Mouse (Mus musculus) induced T-regulatory cell, adult 2 months (primary cell): Measurements from ENCODE around the gene Mast1.
A peak's percentile ranks its signal among the peaks of the same experiment; 100 is the strongest.

Source experiments
- DNase-seq: peaks from one replicate; pipeline ENCODE4 v3.0.0-alpha.2; 2012; ENCODE audit warnings: low read depth

Mast1 gene

DNA sequence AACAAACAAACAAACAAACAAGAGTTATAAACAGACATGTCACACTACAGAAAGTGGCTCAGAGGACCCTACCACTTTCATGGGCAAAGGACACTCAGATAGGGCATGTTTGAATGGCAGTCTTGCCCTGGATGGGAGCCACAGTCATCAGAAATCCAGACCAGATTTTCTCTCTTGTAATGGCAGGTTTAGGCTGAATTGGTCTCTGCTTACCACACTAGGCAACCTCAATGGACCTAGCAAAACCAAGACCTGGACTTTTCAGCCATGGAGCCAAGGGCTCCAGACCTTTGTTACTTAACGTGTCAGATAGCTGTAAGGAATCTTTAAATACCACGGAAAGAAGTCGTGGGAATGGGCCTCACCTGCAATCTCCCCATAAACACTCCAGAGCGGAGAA lies 6.5 kb upstream of the Mast1 start:
- no peak for DNase-seq

DNA sequence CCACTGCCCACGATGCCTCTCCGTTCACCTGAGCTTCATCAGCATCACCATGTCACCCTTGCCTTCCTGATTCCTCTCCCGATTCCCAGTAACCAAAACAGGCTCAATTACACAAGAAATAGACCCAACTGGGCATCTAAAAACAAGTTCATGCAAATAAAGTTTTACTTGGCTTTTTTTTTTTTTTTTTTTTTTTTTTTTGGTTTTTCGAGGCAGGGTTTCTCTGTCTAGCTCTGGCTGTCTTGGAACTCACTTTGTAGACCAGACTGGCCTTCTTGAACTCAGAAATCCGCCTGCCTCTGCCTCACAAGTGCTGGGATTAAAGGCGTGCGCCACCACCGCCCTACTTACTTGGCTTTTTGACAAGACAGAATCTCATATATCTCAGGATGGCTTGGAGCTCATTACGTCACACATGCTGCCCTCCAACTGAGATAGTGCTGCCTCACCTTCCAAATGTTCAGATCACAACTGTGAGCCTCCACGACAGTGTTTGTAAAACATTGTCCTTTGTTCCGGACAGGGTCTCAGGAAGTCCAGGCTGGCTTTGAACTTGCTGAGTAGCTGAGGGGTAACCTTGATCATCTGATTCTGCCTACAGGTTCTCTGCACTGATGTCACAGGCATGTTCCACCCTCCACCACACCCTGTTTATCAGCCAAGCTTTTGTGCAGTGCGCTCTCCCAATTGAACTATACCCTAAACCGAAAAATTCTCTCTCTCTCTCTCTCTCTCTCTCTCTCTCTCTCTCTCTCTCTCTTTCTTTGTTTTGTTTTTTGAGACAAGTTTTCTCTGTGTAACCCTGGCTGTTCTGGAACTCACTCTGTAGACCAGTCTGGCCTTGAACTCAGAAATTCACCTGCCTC lies 694 bp upstream of the Mast1 start:
- DNase-seq, result no peak

DNA sequence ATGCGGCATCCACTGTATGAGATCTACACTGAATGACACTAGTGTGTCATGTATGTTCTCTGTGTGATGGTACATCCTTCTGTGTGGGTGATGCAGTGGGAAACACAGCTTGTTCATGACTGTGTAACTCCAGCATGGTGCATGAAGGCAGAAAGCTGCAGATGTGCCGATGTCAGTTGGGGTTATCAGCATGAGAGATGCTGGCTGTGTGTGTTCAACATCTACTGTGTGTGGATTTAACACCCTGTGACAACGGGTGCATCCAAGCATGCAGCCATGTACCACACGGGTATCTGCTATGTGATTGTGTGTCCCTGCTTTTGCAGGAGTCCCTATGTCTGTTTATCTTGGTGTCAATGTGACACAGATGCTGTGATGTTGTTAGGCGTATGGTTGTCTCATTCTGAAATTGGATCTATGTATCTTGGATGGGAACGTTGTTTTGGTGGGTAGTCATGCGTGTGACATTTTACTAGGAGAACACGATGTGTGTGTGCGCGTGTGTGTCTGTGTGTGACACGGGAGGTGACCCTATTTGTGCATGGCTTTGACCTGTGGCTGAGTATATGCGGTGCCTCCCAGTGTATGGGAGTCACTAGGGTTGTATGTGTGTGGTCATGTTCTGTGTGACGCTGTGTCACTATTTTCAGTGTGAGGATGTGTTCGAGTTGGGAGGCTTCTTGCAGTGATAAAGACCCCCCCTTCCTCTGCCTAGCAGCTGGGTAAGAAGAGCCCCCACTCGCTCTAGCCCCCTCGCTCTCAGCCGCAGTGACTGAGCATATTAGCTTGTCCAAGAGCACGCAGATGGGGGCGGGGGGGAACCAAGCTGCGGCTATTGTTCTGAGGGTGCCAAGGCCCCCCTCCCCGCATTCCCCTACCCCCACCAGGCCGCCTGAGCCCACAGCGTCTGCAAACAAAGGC lies 858 bp downstream of the Mast1 start:
- DNase-seq, result no peak

DNA sequence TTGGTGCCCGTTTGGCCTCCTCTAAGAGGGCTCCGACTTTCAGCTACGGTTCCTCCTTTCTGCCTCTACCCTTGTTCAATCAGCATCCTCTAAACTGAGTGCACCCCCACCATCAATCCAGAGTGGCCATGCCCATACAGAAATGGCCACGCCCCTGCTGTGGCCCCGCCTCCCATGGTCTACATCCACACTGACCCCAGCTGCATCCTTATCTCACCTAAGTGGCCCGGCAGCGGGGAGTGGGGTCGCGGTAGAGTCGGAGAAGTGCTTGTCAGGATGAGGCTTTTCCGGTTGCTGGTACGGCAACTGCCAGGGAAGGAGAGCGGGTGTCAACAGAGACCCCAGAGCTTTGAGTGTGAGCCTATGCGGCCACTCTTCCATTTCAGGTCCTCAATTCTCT lies 1.7 kb downstream of the Mast1 start:
- DNase-seq, result no peak

DNA sequence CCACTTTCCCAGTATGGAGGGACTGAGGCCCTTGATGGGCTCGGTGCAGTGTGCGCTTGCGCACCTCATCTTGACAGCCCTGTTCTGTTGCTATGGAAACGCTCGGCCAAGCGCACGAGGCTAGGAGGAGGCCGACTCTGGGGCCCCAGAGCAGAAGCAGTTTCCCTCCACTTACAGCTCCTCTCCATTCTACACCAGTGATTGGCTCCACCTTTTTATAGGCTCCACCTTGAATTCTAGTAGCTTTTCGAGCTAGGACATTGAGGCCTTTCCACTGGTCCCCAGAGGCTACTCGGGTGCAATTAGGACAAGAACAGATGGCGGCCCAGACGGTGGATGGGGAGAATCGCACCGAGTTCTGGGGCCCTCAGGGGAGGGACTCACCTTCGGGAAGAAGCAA lies 2.3 kb downstream of the Mast1 start:
- DNase-seq, result peak; percentile 48

DNA sequence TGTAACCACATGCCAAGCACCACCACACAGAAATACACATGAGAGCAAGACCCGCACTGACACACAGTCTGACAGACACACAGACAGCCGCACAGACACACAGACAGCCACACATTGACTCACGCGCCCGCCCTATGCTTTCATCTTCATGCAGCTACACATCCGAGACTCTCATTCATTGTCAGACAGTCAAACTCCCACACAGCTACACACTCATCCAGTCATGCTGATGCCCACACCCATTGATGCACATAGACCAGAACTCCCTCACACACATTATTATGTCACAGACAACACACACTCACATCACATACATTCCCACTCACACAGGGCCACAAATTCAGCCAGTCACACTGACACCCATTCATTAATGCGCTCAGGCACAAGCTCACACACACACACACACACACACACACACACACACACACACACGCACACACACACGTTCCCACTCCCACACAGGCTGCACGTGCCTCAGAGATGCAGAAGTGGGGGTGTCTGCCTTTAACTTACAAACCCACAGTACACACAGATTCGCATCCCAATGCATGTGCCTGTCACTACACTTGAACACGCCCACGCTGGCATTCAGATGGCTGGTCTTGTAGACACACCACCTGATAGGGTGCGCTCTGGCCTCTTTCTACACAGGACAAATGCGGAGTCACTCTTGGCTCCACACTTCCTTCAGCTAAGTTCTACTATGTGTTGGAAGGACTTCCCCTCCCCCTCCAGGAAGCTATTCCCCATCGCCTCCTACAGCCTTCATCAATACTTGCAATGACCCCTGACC lies 3.2 kb downstream of the Mast1 start:
- peak; percentile 10 for DNase-seq

DNA sequence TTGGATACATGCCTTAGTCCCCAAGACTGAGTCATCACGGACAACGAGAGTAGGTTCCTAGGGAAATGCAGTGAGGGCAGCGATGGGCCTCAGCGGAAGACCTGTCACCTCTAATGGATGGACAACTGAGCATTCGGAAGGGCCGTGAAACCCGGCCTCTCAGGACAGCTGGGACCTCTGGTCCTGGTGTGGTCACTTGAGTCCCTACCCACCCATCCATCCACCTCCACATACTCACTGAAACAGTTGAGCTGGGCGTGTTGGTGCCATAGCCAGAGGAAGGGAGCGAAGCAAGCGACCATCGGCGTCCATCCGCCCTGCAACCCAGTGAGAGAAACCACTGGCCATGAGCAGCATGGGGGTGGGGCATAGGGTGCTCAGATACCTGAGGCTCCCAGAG lies 6.6 kb downstream of the Mast1 start:
- no peak for DNase-seq

DNA sequence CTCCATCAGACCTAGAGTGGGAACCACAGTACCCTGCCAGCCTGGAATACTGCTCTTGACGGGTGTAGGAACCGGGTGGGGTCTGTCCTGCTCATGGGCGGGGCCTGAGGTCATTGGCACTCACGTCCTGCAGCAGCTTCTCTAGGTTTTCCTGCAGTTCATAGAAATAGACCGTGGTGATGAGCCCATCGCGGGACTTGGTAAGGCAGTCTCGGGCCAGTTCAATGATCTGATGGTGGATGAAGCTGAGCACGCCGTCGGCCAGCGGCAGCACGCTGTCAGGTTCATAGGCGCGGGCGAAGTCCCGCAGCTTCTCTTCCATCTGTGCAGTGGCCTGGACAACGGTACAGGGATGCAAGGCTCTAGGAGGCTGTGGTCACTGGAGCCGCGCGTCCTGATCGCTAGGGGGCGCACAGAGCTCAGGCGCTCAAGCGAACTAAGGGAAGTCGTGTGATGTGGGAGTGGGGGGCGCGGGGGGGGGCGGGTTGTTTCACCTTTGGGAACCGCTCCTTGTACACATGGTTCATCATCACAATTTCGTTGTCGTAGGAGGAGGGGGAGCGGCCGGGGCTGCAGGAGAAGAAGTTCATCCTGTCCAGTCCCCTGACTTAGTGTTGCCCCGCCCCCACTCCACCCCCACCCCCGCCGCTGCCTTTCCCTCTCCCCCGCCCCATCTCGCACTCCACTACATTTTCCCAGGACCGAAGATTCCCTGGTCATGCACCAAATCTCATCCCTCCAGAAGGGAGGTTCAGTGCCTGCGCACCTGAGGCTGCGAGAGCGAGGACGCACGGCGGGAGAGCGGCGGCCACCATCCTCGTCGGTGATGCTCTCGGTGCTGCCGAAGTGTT lies 8.5 kb downstream of the Mast1 start:
- peak; percentile 81 for DNase-seq

DNA sequence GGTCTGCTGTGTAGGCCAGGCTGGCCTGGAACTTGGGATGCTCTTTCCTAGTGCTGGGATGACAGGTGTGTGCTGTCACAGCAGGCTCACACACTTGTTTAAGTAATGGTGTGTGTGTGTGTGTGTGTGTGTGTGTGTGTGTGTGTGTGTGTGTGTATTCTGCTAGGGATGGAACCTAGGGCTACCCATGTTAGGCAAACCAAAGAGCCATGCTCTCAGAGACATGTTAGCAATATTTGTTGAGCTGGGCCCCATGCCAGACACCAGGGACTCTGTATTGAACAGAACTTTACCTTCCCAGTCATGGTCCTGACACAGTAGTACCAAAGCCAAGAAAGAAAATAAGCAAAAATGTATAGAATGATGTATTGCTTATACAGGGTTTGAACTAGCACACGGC lies 9.6 kb downstream of the Mast1 start:
- DNase-seq, result no peak

DNA sequence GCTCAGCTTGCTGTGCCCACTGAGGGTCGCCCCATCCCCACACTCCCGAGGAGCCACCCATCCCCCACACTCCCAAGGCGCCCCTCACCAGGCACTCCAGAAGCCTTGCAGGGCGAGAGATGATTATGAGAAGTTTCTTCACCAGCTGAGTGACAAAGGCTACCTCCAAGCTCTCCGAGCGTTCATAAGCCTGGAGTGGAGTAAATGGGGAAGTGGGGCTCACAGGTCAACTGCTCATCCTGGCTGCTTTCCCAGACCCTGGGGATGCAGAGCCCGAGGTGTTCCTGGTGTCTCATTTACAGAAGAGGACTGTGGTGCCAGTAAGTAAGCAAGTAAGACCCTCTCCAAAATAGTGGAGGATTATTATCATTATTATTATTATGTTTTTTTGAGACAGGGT lies 11.6 kb downstream of the Mast1 start:
- DNase-seq, result no peak

DNA sequence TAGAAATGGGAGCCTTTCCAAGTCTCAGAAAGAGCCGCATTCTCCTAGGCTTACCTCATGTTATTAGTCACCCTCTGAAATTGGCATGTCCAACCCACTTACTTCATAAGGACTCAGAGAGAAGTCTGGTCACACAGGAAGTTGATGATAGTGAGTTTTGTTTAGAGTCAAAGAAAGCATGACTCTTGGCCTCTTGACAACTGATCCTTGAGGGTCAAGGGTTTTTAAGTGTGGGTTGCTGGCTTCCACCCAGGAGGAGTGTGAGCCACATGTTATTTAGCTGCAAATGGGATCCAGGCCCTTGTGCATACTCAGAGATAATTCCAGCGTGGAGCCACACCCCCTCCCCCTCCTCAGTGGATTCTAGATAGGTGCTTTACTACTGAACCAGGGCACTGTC lies 15.6 kb downstream of the Mast1 start:
- no peak for DNase-seq

DNA sequence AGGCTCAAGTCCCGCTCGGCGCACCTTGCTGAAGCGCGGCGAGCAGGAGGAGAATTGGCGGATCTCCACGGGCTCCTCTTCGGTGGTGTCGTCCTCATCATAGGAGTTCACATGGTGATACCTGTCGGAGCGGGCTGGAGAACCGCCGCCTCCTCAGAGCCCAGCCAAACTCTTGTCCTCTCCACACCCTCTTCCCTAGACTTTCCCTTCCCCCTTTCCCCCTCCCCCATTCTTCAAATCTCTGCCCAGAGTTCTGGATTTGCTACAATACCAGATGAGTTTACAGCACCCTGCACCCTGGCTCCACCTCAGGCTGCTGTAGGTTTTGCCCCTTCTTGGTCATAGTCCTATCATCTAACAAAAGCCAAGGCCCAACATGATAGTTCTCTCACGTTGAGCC lies 18.5 kb downstream of the Mast1 start:
- DNase-seq, result no peak

DNA sequence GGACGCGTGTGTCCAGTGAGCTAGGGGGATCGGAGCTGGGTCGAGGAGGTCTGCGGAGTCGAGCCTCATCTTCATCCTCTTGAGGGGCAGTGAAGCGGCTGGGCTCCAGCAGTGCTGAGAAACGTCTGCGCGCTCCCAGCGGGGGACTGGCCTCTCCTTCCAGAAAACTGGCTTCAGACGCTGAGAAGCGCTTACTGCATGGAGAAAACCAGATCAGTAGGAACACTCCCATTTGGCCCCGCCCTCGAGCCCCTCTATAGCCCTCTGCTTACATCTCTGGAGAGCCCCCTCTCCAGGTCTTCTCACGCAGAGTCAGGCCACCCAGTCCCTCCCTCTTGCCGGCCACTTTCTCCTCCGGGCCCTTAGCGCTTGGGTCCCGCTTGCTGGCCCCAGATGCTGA lies 19.4 kb downstream of the Mast1 start:
- DNase-seq, result no peak

DNA sequence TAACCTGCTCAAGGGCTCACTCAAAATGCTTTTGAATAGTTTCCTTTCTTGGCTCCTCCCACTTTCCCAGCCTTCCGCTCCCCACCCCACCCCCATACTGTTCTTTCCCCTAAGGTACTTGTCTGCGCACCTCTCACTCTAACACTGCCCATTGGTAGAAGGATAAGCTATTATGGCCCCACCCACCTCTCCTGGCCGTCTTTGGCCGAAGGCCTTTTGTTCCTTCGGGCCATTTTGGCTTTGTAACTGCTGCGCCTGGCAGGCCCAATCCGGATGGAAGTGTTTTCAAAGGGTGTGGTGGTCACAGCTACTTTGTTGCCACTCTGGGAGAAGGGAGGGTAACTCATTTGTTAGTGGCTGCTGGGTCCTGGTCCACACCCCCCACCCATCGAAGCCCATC lies 21.9 kb downstream of the Mast1 start:
- no peak for DNase-seq

DNA sequence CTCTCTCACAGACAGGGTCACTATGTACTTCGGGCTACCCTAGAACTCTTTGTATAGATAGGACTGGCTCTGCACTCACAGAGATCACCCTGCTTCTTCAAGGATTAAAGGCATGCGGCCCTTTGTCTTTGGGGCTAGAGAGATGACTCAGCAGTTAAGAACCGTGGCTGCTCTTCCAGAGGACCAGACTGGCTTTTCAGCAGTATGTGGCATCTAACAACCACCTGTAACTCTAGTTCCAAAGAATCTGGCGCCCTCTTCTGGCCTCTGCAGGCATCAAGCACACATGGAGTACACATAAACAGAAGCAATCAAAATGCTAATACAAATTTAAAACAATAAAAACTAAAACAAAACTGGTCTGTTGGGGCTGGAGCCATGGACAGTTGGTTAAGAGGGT lies 23.2 kb downstream of the Mast1 start:
- peak; percentile 87 for DNase-seq

DNA sequence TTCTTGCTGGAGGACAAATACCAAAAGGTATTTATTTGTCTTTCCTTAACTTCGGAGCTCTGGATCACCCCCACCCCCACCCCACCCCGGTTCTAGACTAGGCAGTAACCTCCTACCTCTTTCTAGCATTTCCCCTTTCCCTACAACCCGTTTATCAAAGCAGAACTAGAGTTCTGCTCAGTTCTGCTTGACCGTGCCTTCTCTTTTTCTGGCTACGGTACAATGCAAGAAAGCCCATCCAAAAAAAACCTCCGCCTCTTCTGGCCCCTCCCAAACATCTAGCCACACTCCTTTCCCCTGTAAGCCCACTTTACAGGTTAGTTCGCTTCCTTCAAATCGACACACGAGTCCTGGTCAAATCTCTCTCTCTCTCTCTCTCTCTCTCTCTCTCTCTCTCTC lies 23.7 kb downstream of the Mast1 start:
- no peak for DNase-seq

DNA sequence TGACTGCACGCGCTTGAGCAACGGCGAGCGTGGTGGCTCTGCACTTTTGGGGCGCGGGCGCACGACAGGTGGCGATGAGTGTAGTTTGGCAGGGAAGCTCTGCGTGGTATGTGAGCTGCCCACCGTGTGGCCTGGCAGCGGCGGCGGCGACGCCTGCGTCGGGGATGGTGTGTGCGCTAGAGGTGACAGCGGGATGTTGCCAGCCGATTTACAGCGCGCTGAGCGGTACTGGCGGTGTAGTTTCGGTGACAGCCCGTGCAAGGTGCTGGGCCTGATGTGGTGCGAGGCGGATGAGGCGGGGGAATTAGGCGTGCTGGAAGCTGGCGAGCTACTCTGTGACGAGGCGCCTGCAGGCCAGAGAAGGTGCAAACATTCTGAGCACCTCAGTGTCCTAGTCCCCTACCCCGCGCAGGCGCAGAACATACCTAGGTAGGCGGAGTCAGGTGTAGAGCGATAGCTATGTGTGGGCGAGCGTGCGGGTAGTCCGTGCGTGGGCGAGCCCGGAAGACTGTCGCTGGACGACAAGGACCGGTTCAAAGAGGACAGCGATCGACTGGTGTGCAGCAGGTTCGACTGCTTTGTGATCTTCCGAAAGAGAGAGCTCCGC lies 24.2 kb downstream of the Mast1 start:
- peak; percentile 96 for DNase-seq

DNA sequence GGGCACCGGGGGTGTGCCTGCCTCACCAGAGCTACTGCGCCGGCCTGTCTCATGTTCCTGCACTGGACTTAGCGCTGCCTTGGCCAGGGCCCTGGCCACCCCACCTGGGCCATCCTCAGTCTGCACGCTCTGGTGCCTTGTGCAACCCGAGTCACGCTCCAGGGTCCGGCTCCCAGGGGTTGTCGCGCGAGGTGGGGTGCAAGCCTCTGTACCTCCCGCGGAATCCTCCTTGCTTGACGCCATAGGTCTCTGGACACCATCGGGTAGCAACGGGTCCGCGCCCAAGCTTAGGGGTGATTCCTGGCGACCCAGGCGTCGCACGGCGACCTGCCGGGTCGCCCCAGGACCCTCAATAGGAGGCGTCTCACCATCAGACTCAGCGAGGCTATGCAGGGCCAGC lies 24.8 kb downstream of the Mast1 start:
- no peak for DNase-seq

DNA sequence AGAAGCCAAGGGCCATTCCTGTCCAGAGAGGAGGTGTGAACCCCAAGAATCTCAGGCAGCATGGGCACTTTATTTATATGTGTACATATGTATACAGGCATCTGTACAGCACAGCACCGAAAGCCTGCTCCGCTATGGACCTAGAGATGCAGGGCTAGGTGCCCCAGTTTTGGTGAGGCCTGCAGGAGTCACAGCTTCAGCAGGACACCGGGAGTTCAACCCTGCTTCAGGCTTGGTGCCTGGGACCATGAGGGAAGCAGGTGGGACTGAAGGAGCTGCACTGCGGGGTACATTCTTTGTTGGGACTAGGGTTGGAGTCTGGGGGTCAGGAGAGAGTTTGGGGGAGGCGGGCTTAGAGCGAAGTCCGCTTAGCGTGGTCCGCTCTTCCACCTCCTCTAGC lies 25.3 kb downstream of the Mast1 start:
- DNase-seq, result no peak

DNA sequence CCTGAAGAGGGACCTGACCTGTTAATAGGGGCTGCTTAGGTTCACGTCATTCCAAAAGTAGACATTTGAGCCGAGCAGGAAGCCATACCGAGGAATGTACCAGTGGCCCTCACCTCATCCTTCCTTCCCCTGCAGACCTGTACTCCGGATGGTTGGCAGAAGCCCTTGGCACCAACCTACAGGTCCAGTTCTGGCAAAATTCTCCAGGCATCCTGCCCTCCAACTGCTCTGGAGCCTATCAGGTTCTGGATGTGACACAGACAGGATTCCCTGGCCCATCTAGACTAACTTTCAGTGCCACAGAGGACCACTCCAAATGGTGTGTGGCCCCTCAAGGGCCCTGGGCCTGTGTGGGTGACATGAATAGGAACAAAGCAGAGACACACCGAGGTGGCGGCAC lies 26.6 kb downstream of the Mast1 start:
- DNase-seq, result no peak

DNA sequence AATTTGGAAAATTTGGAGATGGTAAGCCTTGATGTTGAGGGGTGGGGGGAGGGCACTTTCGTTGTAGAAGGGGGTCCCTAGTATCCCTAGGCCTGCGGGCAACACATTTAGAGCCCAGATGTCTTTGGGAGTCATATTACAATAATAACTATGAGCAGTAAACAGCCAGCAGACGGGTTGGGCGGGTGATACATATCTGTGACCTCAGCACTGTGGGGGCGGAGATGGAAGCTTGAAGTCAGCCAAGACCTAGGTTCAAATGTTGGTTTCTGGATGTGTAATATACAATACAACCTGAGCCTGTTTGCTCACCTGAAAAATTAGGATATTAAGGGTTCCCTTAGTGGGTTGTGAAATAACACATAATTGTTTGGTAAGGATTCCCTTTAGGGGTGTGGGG lies 27.2 kb downstream of the Mast1 start:
- DNase-seq, result peak; percentile 64
